8 mouse cellular contexts compared by ENCODE assay signal in genomic region chr7:101061381-101061780, GRCm38 (mm10). TPM values are rescaled to one million over a fixed set of nuclear protein-coding genes. Genes with fewer than 3 reads are reported as not detected.
DNase-seq lines count a peak whose midpoint lies in the region; ATAC-seq and TF ChIP-seq lines count a peak whose summit lies in the region.

No protein-coding gene starts in this region.

- no peaks in the 10 kb centered on the region for H3K4me1 ChIP-seq in embryonic facial prominence, embryonic 11.5 days (ENCODE audit: control insufficient read depth, insufficient read depth, low read length)
- H3K4me1 ChIP-seq in limb, embryonic 13.5 days = peaks cover 8% of the 10 kb centered on the region; the same call in 1 of the 2 replicates
- no peaks in the 10 kb centered on the region for H3K4me1 ChIP-seq in midbrain, embryonic 14.5 days (ENCODE audit: control insufficient read depth, insufficient read depth, low read length)
- H3K4me1 ChIP-seq in spleen, adult 2 months (ENCODE audit: control insufficient read depth, insufficient read depth, insufficient read length) = peaks cover 23% of the 10 kb centered on the region; the same call in 1 of the 2 replicates

- ATAC-seq in embryonic facial prominence, embryonic 11.5 days (replicated peaks; ENCODE audit: insufficient number of reproducible peaks, low FRiP score, low TSS enrichment, low read depth) = no peak
- no peak for ATAC-seq in limb, embryonic 13.5 days (ENCODE audit: low FRiP score, low read depth)
- peak; percentile 37; the same call in 1 of the 2 replicates for ATAC-seq in midbrain, embryonic 14.5 days (ENCODE audit: low FRiP score, low TSS enrichment)
- no peak for ATAC-seq in activated CD4-positive, CD25-positive, alpha-beta regulatory T cell, adult 4 months

- no peaks in the 10 kb centered on the region for H3K27me3 ChIP-seq in embryonic facial prominence, embryonic 11.5 days (ENCODE audit: control insufficient read depth, insufficient read depth, low read length)
- H3K27me3 ChIP-seq in limb, embryonic 13.5 days = no peaks in the 10 kb centered on the region
- no peaks in the 10 kb centered on the region for H3K27me3 ChIP-seq in midbrain, embryonic 14.5 days (ENCODE audit: control insufficient read depth, insufficient read depth, low read length)
- H3K27me3 ChIP-seq in spleen, adult 2 months (ENCODE audit: control insufficient read depth, insufficient read depth, low read length) = no peaks in the 10 kb centered on the region

- WGBS in embryonic facial prominence, embryonic 11.5 days = 8% methylated on average over 17 of the region's 17 CpGs
- 9% methylated on average over 17 of the region's 17 CpGs for WGBS in limb, embryonic 13.5 days
- 6% methylated on average over 17 of the region's 17 CpGs for WGBS in midbrain, embryonic 14.5 days
- 26% methylated on average over 17 of the region's 17 CpGs for WGBS in spleen, adult 2 months

- H3K4me2 ChIP-seq in embryonic facial prominence, embryonic 11.5 days (ENCODE audit: low read depth, low read length) = no peak overlapping the region
- peak overlapping the region; percentile 42 for H3K4me2 ChIP-seq in limb, embryonic 13.5 days (replicated peaks)
- H3K4me2 ChIP-seq in midbrain, embryonic 14.5 days (ENCODE audit: low read length) = peak overlapping the region; percentile 29

- H3K9me3 ChIP-seq in embryonic facial prominence, embryonic 11.5 days (replicated peaks; ENCODE audit: control insufficient read depth, low read length) = no peaks in the 10 kb centered on the region
- H3K9me3 ChIP-seq in limb, embryonic 13.5 days = no peaks in the 10 kb centered on the region
- H3K9me3 ChIP-seq in midbrain, embryonic 14.5 days (ENCODE audit: control insufficient read depth, low read length) = no peaks in the 10 kb centered on the region

- H3K36me3 ChIP-seq in embryonic facial prominence, embryonic 11.5 days (replicated peaks; ENCODE audit: control insufficient read depth, insufficient read depth, low read depth, low read length) = no peaks in the 10 kb centered on the region
- no peaks in the 10 kb centered on the region for H3K36me3 ChIP-seq in limb, embryonic 13.5 days
- H3K36me3 ChIP-seq in midbrain, embryonic 14.5 days (ENCODE audit: control insufficient read depth, insufficient read depth, low read length) = no peaks in the 10 kb centered on the region
- H3K36me3 ChIP-seq in spleen, adult 2 months (ENCODE audit: control insufficient read depth, insufficient read depth, low read length) = no peaks in the 10 kb centered on the region

- TF ChIP-seq POLR2A in spleen, adult 2 months (IDR thresholded peaks at IDR 0.05; ENCODE audit: low read depth, low read length) = no peak

- H3K9ac ChIP-seq in embryonic facial prominence, embryonic 11.5 days (replicated peaks; ENCODE audit: low read length) = no peak overlapping the region
- H3K9ac ChIP-seq in limb, embryonic 13.5 days = no peak overlapping the region
- H3K9ac ChIP-seq in midbrain, embryonic 14.5 days (replicated peaks; ENCODE audit: low read length) = no peak overlapping the region; the same call in 1 of the 2 replicates

- peak; percentile 93 for DNase-seq in adrenal gland, postnatal 14 days
- peak; percentile 86 for DNase-seq in embryonic facial prominence, embryonic 11.5 days (ENCODE audit: low spot score)
- peak; percentile 88 for DNase-seq in heart, adult 8-10 months (ENCODE audit: low spot score)
- DNase-seq in kidney, adult 8-10 months = peak; percentile 73 to 87
- peak; percentile 91 for DNase-seq in midbrain, embryonic 14.5 days
- DNase-seq in spleen, adult 2 months (ENCODE audit: low read depth in 1 of 2, low spot score in 2 of 2) = peak in 1 of 2 experiments; percentile 73

- no peak overlapping the region for H3K4me3 ChIP-seq in embryonic facial prominence, embryonic 11.5 days (ENCODE audit: low read depth, low read length)
- H3K4me3 ChIP-seq in limb, embryonic 13.5 days = no peak overlapping the region
- H3K4me3 ChIP-seq in midbrain, embryonic 14.5 days (replicated peaks; ENCODE audit: low read depth, low read length) = no peak overlapping the region
- H3K4me3 ChIP-seq in spleen, adult 2 months (ENCODE audit: extremely low read depth, insufficient read depth, insufficient read length) = peak overlapping the region; percentile 44

- no peak overlapping the region for H3K27ac ChIP-seq in embryonic facial prominence, embryonic 11.5 days (replicated peaks; ENCODE audit: low read depth, low read length)
- no peak overlapping the region for H3K27ac ChIP-seq in limb, embryonic 13.5 days
- H3K27ac ChIP-seq in midbrain, embryonic 14.5 days (replicated peaks; ENCODE audit: low read depth, low read length) = no peak overlapping the region
- no peak overlapping the region for H3K27ac ChIP-seq in spleen, adult 2 months (ENCODE audit: insufficient read depth, low read length)

- TF ChIP-seq CTCF in spleen, adult 2 months (IDR thresholded peaks at IDR 0.05; ENCODE audit: extremely low read depth, insufficient read depth, insufficient read length, insufficient replicate concordance) = peak; percentile 78; the same call in 1 of the 2 replicates

RNA-seq across cellular contexts. Expression of gene Fchsd2, which starts 31.3 kb away (rescaled TPM):
- total RNA-seq in adrenal gland, postnatal 14 days (2021) = 21.6 and 31.8 TPM in 2 replicates
- 21.9 and 23.9 TPM in 2 replicates for polyA plus RNA-seq in embryonic facial prominence, embryonic 11.5 days (2014; fragmentation: Nextera tagmentation; extraction: Ambion mirVana)
- total RNA-seq in heart, adult 8-10 months (2022) = 10 to 100 TPM; 17.2 to 23.8 (median 19.1) TPM
- polyA plus RNA-seq in limb, embryonic 13.5 days (2015; fragmentation: Nextera tagmentation; extraction: Ambion mirVana) = 26.0 and 27.1 TPM in 2 replicates
- polyA plus RNA-seq in midbrain, embryonic 14.5 days (2014; fragmentation: Nextera tagmentation; extraction: Ambion mirVana) = 38.6 and 50.5 TPM in 2 replicates
- 20.2 and 21.5 TPM in 2 replicates for polyA plus RNA-seq in spleen, adult 2 months (2012; rRNA removed)
- 10 to 100 TPM; 31.3 to 40.6 TPM for polyA plus RNA-seq in activated CD4-positive, CD25-positive, alpha-beta regulatory T cell, adult 4 months (2017; shearing (Covaris generic))

RNA-seq across cellular contexts. Expression of gene P2ry2, which starts 48.7 kb away (rescaled TPM):
- total RNA-seq in adrenal gland, postnatal 14 days (2021) = 4.3 and 5.0 TPM in 2 replicates
- 0.31 and 0.46 TPM in 2 replicates for polyA plus RNA-seq in embryonic facial prominence, embryonic 11.5 days (2014; fragmentation: Nextera tagmentation; extraction: Ambion mirVana)
- total RNA-seq in heart, adult 8-10 months (2022) = 10 to 100 TPM; 24.6 to 27.7 (median 27.2) TPM
- polyA plus RNA-seq in limb, embryonic 13.5 days (2015; fragmentation: Nextera tagmentation; extraction: Ambion mirVana) = 1.3 and 1.4 TPM in 2 replicates
- 0.16 TPM in 1 of 2 replicates, not detected in the other for polyA plus RNA-seq in midbrain, embryonic 14.5 days (2014; fragmentation: Nextera tagmentation; extraction: Ambion mirVana)
- polyA plus RNA-seq in spleen, adult 2 months (2012; rRNA removed) = 7.7 and 8.9 TPM in 2 replicates
- polyA plus RNA-seq in activated CD4-positive, CD25-positive, alpha-beta regulatory T cell, adult 4 months (2017; shearing (Covaris generic)) = under 1 TPM in 1 of 2 experiments, not detected in 1; 0.23 TPM
